Mouse (Mus musculus): ENCODE data around the gene Masp2. TPM values are rescaled to one million over a fixed set of nuclear protein-coding genes. Genes with fewer than 3 reads are reported as not detected.

Masp2 gene
- total and polyA plus RNA-seq, 2 experiments from 2014 or later = 0.33 TPM; not detected in 1

DNA sequence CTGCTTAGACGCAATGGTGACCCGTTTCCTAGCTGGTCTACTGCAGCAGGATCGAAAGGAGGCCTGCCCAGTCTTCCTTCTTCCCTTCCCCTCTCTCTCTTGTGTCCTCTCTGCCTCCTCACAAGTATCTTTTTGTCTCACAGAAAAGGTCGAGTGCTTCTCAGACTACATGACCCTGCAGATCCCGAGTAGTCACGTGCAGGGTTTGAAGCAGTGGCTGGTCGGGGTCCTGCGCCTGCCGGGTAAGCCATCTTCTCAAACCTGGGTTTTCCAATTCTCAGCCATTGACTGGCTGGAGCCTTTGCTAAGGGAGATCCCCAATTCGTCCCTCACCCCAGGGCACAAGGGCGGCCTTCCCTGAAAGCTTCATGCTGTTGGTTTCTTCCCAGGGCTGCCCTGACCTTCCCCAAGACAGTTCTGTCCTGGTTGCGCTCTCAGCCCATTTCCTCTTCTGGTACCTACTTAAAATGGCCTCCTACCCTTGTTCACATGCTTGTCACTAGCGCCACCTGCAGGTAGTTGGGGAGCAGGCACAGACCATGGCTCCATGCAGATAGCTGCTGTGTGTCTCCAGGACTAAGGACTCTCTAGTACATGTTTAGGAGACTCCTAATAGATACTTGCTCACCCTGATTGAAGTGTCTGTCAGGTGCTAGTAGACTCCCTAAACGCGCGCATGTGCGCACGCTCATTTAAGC is 52.5 kb downstream of the Masp2 start:
- no peak overlapping the region for H3K4me2 ChIP-seq (ENCODE audit: low read depth, low read length, poor library complexity, severe bottlenecking)
- ATAC-seq (ENCODE audit: low FRiP score) = no peak
- 88% methylated on average over 18 of the region's 18 CpGs for WGBS
- peak; percentile 30 for DNase-seq (ENCODE audit: low spot score)
- H3K9ac ChIP-seq (replicated peaks; ENCODE audit: low read length, poor library complexity, severe bottlenecking) = no peak overlapping the region
- TF ChIP-seq CTCF (IDR thresholded peaks at IDR 0.05) = peak; percentile 50
- H3K4me3 ChIP-seq (ENCODE audit: low read depth, low read length) = no peak overlapping the region
- no peaks in the 10 kb centered on the region for H3K27me3 ChIP-seq (ENCODE audit: insufficient read depth, low read length)
- H3K27ac ChIP-seq (ENCODE audit: low read depth, low read length) = no peak overlapping the region
- H3K36me3 ChIP-seq (ENCODE audit: insufficient read depth, low read length) = no peaks in the 10 kb centered on the region
- H3K4me1 ChIP-seq (ENCODE audit: insufficient read depth, low read length) = no peaks in the 10 kb centered on the region
- H3K9me3 ChIP-seq (ENCODE audit: low read length) = no peaks in the 10 kb centered on the region

DNA sequence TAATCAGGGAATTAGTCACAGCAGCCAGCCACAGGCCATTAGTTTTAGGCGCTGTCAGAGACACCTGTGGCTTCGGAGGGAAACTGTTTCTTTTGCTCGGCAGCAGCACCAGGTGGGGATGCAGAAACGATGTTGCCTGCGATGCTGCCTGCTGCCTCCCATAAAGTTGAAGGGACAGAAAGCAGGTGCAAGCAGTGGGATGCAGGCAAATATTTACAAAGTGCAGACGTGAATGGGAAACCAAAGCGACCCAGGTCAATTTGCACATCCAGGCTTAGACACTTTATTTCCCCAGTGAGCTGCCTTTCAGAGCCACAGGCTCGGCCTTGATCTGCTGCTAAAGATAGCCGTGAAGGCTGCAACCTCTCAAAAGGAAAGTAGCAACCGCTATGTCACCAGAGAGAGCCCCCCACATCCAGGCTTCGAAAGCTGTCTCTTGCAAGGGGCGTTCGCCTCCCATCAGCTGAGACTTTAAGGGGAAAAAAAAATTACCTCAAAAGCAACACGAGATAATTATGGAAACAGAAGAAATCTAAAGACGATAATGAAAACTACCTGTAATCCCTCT is 54.4 kb downstream of the Masp2 start:
- H3K27me3 ChIP-seq (ENCODE audit: insufficient read depth, low read length) = no peaks in the 10 kb centered on the region
- DNase-seq (ENCODE audit: low spot score) (no peak), ATAC-seq (ENCODE audit: low FRiP score) (no peak)
- H3K9me3 ChIP-seq (ENCODE audit: low read length) = no peaks in the 10 kb centered on the region
- 39% methylated on average over 15 of the region's 15 CpGs for WGBS
- H3K4me3 ChIP-seq (ENCODE audit: low read depth, low read length) = no peak overlapping the region
- no peaks in the 10 kb centered on the region for H3K36me3 ChIP-seq (ENCODE audit: insufficient read depth, low read length)
- no peak for TF ChIP-seq CTCF (IDR thresholded peaks at IDR 0.05)
- H3K4me1 ChIP-seq (ENCODE audit: insufficient read depth, low read length) = no peaks in the 10 kb centered on the region
- H3K27ac ChIP-seq (ENCODE audit: low read depth, low read length) = no peak overlapping the region
- H3K4me2 ChIP-seq (ENCODE audit: low read depth, low read length, poor library complexity, severe bottlenecking) = no peak overlapping the region
- no peak overlapping the region for H3K9ac ChIP-seq (replicated peaks; ENCODE audit: low read length, poor library complexity, severe bottlenecking)

DNA sequence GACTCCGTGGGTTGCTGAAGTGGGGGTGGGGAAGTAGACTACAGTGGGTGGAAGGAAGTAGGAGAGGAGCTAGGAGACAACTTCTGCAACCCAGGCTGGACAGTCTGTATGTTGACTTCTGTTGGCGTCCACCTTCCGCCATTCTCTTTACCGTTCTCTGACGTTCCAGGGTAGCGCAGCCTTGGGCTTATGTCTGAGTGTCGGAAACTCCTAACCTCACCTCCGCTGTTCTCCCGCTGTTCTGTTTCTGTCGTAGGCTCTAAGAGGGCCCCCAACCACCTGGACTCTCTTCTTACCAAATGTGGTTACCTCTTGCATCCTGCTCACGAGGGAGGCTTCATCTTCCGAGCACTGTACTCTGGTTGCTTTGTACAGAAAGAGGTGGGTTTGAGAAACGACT is 55.4 kb downstream of the Masp2 start:
- Histone ChIP-seq H3K4me1 (ENCODE audit: insufficient read depth, low read length) (no peaks in the 10 kb centered on the region), H3K4me3 (ENCODE audit: low read depth, low read length) (no peak overlapping the region), H3K9ac (replicated peaks; ENCODE audit: low read length, poor library complexity, severe bottlenecking) (no peak overlapping the region), H3K36me3 (ENCODE audit: insufficient read depth, low read length) (no peaks in the 10 kb centered on the region), H3K27ac (ENCODE audit: low read depth, low read length) (no peak overlapping the region), H3K4me2 (ENCODE audit: low read depth, low read length, poor library complexity, severe bottlenecking) (no peak overlapping the region), H3K27me3 (ENCODE audit: insufficient read depth, low read length) (no peaks in the 10 kb centered on the region), H3K9me3 (ENCODE audit: low read length) (no peaks in the 10 kb centered on the region)
- 90% methylated on average over 13 of the region's 13 CpGs for WGBS
- no peak for DNase-seq (ENCODE audit: low spot score)
- ATAC-seq (ENCODE audit: low FRiP score) = no peak
- TF ChIP-seq CTCF (IDR thresholded peaks at IDR 0.05) = no peak

DNA sequence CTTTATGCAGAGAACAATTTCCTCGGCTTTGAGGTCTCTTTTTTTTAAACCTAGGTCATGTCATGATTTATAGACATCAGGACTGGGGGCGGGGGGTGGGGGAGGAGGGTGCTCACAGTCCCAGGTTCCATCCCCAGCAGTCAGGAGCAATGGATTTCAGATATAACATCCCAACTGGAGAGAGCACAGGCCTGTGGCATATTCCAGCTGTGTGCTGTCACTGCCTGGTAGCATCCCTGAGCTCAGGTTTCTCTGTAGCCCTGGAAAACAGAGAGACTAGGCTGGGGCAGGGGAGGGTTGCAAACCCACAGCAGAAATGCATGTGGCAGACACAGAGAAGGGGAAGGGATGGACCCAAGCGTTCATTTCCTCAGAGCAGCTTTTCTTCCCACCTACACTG is 57.8 kb downstream of the Masp2 start:
- H3K9me3 ChIP-seq (ENCODE audit: low read length) = no peaks in the 10 kb centered on the region
- WGBS = 56% methylated on average over 3 of the region's 3 CpGs
- no peak overlapping the region for H3K27ac ChIP-seq (ENCODE audit: low read depth, low read length)

DNA sequence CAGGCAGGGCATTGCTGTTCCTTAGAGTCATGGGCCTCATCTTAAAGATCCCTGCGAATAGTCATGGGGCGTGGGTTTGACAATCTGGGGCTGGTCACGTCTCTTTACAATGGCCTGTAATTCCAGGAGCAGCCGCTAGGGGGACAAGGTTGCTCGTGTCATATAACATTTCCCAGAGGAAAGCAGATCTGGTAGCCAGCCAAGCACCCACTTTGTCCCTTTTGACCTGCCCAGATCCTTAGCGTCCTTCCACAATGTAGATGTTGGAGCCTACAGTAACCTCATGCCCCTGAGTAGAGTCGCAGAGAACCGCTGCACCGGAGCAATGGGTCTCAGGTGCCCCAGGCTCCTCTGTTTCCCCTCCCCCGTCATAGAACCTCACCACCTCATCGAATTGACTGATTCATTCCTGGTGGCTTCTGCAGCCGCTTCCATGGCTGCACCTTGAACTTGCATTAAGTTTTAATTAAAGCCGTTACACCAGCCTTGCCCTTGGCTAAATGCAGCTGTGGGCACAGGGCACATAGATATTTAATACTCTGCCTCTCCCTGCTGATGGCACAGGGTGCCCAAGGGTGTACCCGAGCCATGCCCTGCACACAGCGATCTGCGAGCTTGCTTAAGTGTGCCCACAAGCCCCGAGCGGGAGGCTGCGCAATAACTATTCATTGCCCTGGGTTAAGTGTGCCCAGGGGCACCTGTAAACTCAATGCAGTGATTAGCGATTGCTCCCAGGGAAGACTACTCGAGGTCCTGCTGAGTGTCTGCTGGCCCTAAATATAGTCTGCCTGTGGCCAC is 60.0 kb downstream of the Masp2 start:
- 26% methylated on average over 21 of the region's 21 CpGs for WGBS
- peak; percentile 85 for TF ChIP-seq CTCF (IDR thresholded peaks at IDR 0.05)
- 0 out of 2 replicates have a peak overlapping the region, but pooled peaks have one; percentile 15 for H3K4me2 ChIP-seq (ENCODE audit: low read depth, low read length, poor library complexity, severe bottlenecking)
- H3K36me3 ChIP-seq (ENCODE audit: insufficient read depth, low read length) = no peaks in the 10 kb centered on the region
- H3K9me3 ChIP-seq (ENCODE audit: low read length) = no peaks in the 10 kb centered on the region
- no peak overlapping the region for H3K4me3 ChIP-seq (ENCODE audit: low read depth, low read length)
- no peak overlapping the region for H3K27ac ChIP-seq (ENCODE audit: low read depth, low read length)
- DNase-seq (ENCODE audit: low spot score) (peak; percentile 76), ATAC-seq (ENCODE audit: low FRiP score) (peak; percentile 27; the same call in 1 of the 2 replicates)
- H3K9ac ChIP-seq (replicated peaks; ENCODE audit: low read length, poor library complexity, severe bottlenecking) = no peak overlapping the region
- no peaks in the 10 kb centered on the region for H3K4me1 ChIP-seq (ENCODE audit: insufficient read depth, low read length)
- no peaks in the 10 kb centered on the region for H3K27me3 ChIP-seq (ENCODE audit: insufficient read depth, low read length)

More for the DNA sequence above, 57.8 kb downstream of the Masp2 start:
- H3K4me3 ChIP-seq (ENCODE audit: low read depth, low read length) = no peak overlapping the region
- ATAC-seq (ENCODE audit: low FRiP score) = no peak
- H3K27me3 ChIP-seq (ENCODE audit: insufficient read depth, low read length) = no peaks in the 10 kb centered on the region
- no peak for DNase-seq (ENCODE audit: low spot score)
- no peak for TF ChIP-seq CTCF (IDR thresholded peaks at IDR 0.05)
- H3K4me2 ChIP-seq (ENCODE audit: low read depth, low read length, poor library complexity, severe bottlenecking) = no peak overlapping the region
- H3K9ac ChIP-seq (replicated peaks; ENCODE audit: low read length, poor library complexity, severe bottlenecking) = no peak overlapping the region
- no peaks in the 10 kb centered on the region for H3K4me1 ChIP-seq (ENCODE audit: insufficient read depth, low read length)
- no peaks in the 10 kb centered on the region for H3K36me3 ChIP-seq (ENCODE audit: insufficient read depth, low read length)

DNA sequence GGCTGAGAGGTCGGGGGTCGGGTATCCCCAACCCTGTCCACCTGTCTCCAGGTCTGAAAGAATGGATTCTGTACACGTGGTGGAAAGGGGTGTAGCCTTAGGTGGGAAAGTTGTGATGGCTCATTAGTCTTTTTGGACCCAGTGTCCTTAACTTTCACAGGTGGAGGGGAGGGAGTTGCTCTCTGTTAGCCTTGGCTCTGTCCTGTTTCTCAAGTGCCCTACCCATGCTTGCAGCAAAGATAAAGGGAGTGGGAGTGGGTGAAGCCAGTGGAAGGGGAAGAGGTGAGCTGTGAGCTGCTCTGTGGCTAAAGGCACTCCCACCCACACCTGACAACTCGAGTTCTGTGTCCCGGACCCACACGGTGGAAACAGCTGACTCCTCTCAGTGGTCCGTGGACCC is 61.0 kb downstream of the Masp2 start:
- 76% methylated on average over 7 of the region's 7 CpGs for WGBS

More for the DNA sequence above, 61.0 kb downstream of the Masp2 start:
- Histone ChIP-seq H3K36me3 (ENCODE audit: insufficient read depth, low read length) (no peaks in the 10 kb centered on the region), H3K9me3 (ENCODE audit: low read length) (no peaks in the 10 kb centered on the region), H3K9ac (replicated peaks; ENCODE audit: low read length, poor library complexity, severe bottlenecking) (no peak overlapping the region), H3K4me3 (ENCODE audit: low read depth, low read length) (no peak overlapping the region), H3K27ac (ENCODE audit: low read depth, low read length) (no peak overlapping the region), H3K27me3 (ENCODE audit: insufficient read depth, low read length) (no peaks in the 10 kb centered on the region), H3K4me2 (ENCODE audit: low read depth, low read length, poor library complexity, severe bottlenecking) (no peak overlapping the region), H3K4me1 (ENCODE audit: insufficient read depth, low read length) (no peaks in the 10 kb centered on the region)
- ATAC-seq (ENCODE audit: low FRiP score) (no peak), DNase-seq (ENCODE audit: low spot score) (no peak)
- no peak for TF ChIP-seq CTCF (IDR thresholded peaks at IDR 0.05)

All from midbrain, postnatal 0 days (tissue).